Mouse (Mus musculus): ENCODE measurements around the gene Cfap61.

GRCm38 (mm10) chr2:145901861-145902260 is 32.7 kb upstream of the Cfap61 start, which contains the start of gene Naa20:
- TF ChIP-seq CTCF (IDR thresholded peaks at IDR 0.05; ENCODE audit: low read depth), result no peak
- TF ChIP-seq EP300 (optimal IDR thresholded peaks at IDR 0.05), result no peak

Measured in stomach, postnatal 0 days (tissue).